ENCODE assay signal across 8 mouse cellular contexts in the genomic region with DNA sequence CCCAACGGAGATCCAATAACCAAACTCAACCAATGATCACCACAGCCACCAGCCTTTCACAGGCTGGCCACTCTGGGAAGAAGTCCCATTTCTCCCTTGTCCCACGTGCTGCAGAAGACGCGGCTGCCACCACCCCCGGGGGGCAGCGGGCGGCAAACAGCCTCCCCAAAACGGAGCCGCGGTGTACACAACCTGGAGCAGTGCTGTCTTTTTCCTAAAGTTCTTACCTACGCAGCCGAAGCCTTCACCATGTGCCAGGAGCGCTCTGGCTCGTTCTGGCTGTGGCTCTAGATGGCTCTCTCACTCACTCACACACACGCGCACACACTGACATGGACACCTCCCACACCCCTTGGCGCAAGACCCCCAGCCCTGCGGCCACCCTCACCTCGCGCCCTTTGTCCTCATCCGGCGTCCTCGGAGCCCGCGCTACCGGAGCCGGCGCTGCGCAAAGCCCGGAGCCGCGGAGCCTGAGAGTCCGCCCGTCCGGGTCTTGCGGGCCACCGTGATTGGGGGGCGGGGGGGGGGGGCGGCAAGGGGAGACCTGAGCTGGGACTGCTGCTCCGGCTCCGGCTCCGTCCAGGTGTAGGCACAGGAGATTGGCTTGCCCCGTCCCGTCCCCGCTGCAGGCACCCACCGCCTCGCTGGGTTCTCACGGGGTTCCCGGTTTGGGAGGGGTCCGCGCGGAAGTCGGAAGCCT. TPM values are rescaled to one million over a fixed set of nuclear protein-coding genes. Genes with fewer than 3 reads are reported as not detected.
DNase-seq lines count a peak whose midpoint lies in the region; ATAC-seq and TF ChIP-seq lines count a peak whose summit lies in the region.

A gene (minus strand): TSS at position 628 of the 700 bp plus-strand sequence.

- TF ChIP-seq POLR2A in lung, adult 2 months (IDR thresholded peaks at IDR 0.05; ENCODE audit: borderline replicate concordance, extremely low read depth, low read depth, low read length), result no peak
- TF ChIP-seq POLR2A in brain, embryonic 14.5 days (IDR thresholded peaks at IDR 0.05; ENCODE audit: borderline replicate concordance, extremely low read depth, insufficient read depth, insufficient read length, poor library complexity, severe bottlenecking), result 0 out of 2 replicates have a peak, but pooled peaks have one; percentile 7

- ATAC-seq in liver, embryonic 11.5 days (replicated peaks; ENCODE audit: low FRiP score), result peak; percentile 64
- peak; percentile 57 for ATAC-seq in stomach, embryonic 14.5 days (ENCODE audit: insufficient number of reproducible peaks, insufficient read depth, low FRiP score, low read depth)
- no peak for ATAC-seq in inflammation-experienced regulatory T-cells, adult 6 months

- peak within 1 kb of the TSS; percentile 67 for H3K9ac ChIP-seq in liver, embryonic 11.5 days (ENCODE audit: low read depth, low read length)
- H3K9ac ChIP-seq in stomach, embryonic 14.5 days (replicated peaks; ENCODE audit: low read depth, low read length), result peak within 1 kb of the TSS; percentile 25

- H3K27ac ChIP-seq in liver, embryonic 11.5 days (ENCODE audit: low read depth, low read length), result no peak within 1 kb of the TSS; the same call in 1 of the 2 replicates
- no peak within 1 kb of the TSS for H3K27ac ChIP-seq in stomach, embryonic 14.5 days (ENCODE audit: low read length)

- H3K36me3 ChIP-seq in liver, embryonic 11.5 days (ENCODE audit: control insufficient read depth, insufficient read depth, low read length), result no peaks in the 10 kb centered on the region
- no peaks in the 10 kb centered on the region for H3K36me3 ChIP-seq in stomach, embryonic 14.5 days (ENCODE audit: control insufficient read depth, insufficient read depth, low read length)

- 2% methylated on average over 51 of the region's 53 CpGs for WGBS in lung, adult 2 months
- WGBS in liver, embryonic 11.5 days, result under 1% methylated on average over 51 of the region's 53 CpGs
- under 1% methylated on average over 51 of the region's 53 CpGs for WGBS in stomach, embryonic 14.5 days

- peak within 1 kb of the TSS; percentile 35 for H3K4me3 ChIP-seq in lung, adult 2 months (replicated peaks; ENCODE audit: extremely low read depth, low read depth, low read length)
- peak within 1 kb of the TSS; percentile 59 for H3K4me3 ChIP-seq in liver, embryonic 11.5 days (ENCODE audit: low read depth, low read length)
- peak within 1 kb of the TSS; percentile 54 for H3K4me3 ChIP-seq in stomach, embryonic 14.5 days (ENCODE audit: low read depth, low read length)

- TF ChIP-seq CTCF in lung, adult 2 months (IDR thresholded peaks at IDR 0.05; ENCODE audit: insufficient read depth, low read length), result no peak
- TF ChIP-seq CTCF in brain, embryonic 14.5 days (IDR thresholded peaks at IDR 0.05; ENCODE audit: borderline replicate concordance, extremely low read depth, insufficient read depth, insufficient read length), result no peak

- H3K4me2 ChIP-seq in liver, embryonic 11.5 days, result peak within 1 kb of the TSS; percentile 80
- H3K4me2 ChIP-seq in stomach, embryonic 14.5 days (replicated peaks; ENCODE audit: low read depth, low read length), result peak within 1 kb of the TSS; percentile 91

- H3K9me3 ChIP-seq in liver, embryonic 11.5 days (ENCODE audit: control insufficient read depth, low read length), result no peaks in the 10 kb centered on the region
- H3K9me3 ChIP-seq in stomach, embryonic 14.5 days (ENCODE audit: control insufficient read depth, low read depth, low read length), result no peaks in the 10 kb centered on the region

- peaks cover 27% of the 10 kb centered on the region for H3K27me3 ChIP-seq in liver, embryonic 11.5 days (replicated peaks; ENCODE audit: control insufficient read depth, insufficient read depth, low read length)
- no peaks in the 10 kb centered on the region for H3K27me3 ChIP-seq in stomach, embryonic 14.5 days (ENCODE audit: control insufficient read depth, insufficient read depth, low read length)

- no peaks in the 10 kb centered on the region for H3K4me1 ChIP-seq in lung, adult 2 months (ENCODE audit: control insufficient read depth, insufficient read depth, low read length)
- no peaks in the 10 kb centered on the region for H3K4me1 ChIP-seq in liver, embryonic 11.5 days (replicated peaks; ENCODE audit: control insufficient read depth, insufficient read depth, low read length)
- H3K4me1 ChIP-seq in stomach, embryonic 14.5 days (ENCODE audit: control insufficient read depth, insufficient read depth, low read length), result no peaks in the 10 kb centered on the region; the same call in 1 of the 2 replicates

- DNase-seq in lung, adult 2 months, result no peak
- no peak for DNase-seq in lung, postnatal 14 days
- DNase-seq in brain, embryonic 14.5 days (ENCODE audit: low read depth), result peak; percentile 68
- DNase-seq in gonadal fat pad, adult 2 months (ENCODE audit: low read depth), result no peak
- peak; percentile 62 for DNase-seq in liver, embryonic 11.5 days (ENCODE audit: low spot score)
- DNase-seq in urinary bladder, postnatal 10 days (ENCODE audit: low spot score), result no peak

RNA-seq across cellular contexts. Expression of the gene that starts here (rescaled TPM):
- polyA plus RNA-seq in lung, adult 2 months (2012; rRNA removed), result 0.64 and 1.2 TPM in 2 replicates
- polyA plus RNA-seq in brain, embryonic 14.5 days (2012; rRNA removed), result 2.5 and 4.8 TPM in 2 replicates
- polyA plus RNA-seq in gonadal fat pad, adult 2 months (2012; rRNA removed), result 33.8 and 39.2 TPM in 2 replicates
- 4.3 and 5.5 TPM in 2 replicates for polyA plus RNA-seq in liver, embryonic 11.5 days (2014; fragmentation: Nextera tagmentation; extraction: Ambion mirVana)
- 1.8 and 2.6 TPM in 2 replicates for polyA plus RNA-seq in stomach, embryonic 14.5 days (2014; fragmentation: Nextera tagmentation; extraction: Ambion mirVana)
- 1 to 10 TPM in 1 of 3 experiments, under 1 TPM in 1, not detected in 1; 0.36 to 1.1 TPM for polyA plus RNA-seq in inflammation-experienced regulatory T-cells, adult 6 months (2017; shearing (Covaris generic))

Comparison
In these comparisons a context has a peak if more than half of its experiments do, and no peak if none do; other contexts are left out.
1. DNase-seq: peak in brain, embryonic 14.5 days (single experiment) and liver, embryonic 11.5 days (single experiment); none in lung, adult 2 months (single experiment), lung, postnatal 14 days (single experiment), gonadal fat pad, adult 2 months (single experiment) and urinary bladder, postnatal 10 days (single experiment).
2. Peak in every context shown above with its lines, with median percentiles within 50 percentile points of each other: H3K4me3 ChIP-seq.